Mouse (Mus musculus) spleen, adult 2 months (tissue): ENCODE data around the gene Pgk1.

Experiments
- CTCF ChIP-seq: fragments of 200-500 bp; IDR thresholded peaks from 2 replicates; pipeline ENCODE4 v1.5.1; 2011; ENCODE audit warnings: mild to moderate bottlenecking, inconsistent platforms; ENCODE audit not compliant: insufficient read depth, insufficient read length, insufficient replicate concordance; ENCODE audit errors: extremely low read depth
- POLR2A ChIP-seq: fragments of 200-500 bp; IDR thresholded peaks from 2 replicates; pipeline ENCODE4 v1.6.1; 2011; ENCODE audit warnings: low read depth, low read length, inconsistent platforms

GRCm38 (mm10) chrX:106149460-106149859 is 37.4 kb upstream of the Pgk1 start:
- TF ChIP-seq CTCF (no peak), POLR2A (no peak)
